In genomic region chr5:125692538-125692937, GRCm38 (mm10) we compare ENCODE assay signal across 28 mouse cellular contexts.
DNase-seq lines count a peak whose midpoint lies in the region; ATAC-seq and TF ChIP-seq lines count a peak whose summit lies in the region.
"Had no signal": no experiment of that assay in that cellular context is flagged by ENCODE, and none has a peak within 500 bp of the region (broad histone marks: within the 10 kb centered on the region; RNA-seq: fewer than 3 reads in every experiment).

No protein-coding gene starts in this region.

- H3K36me3 ChIP-seq in hindbrain, embryonic 11.5 days (ENCODE audit: control insufficient read depth, insufficient read depth, low read length), result no peaks in the 10 kb centered on the region
- H3K36me3 ChIP-seq in hindbrain, embryonic 10.5 days, result no peaks in the 10 kb centered on the region
- H3K36me3 ChIP-seq in midbrain, embryonic 14.5 days (ENCODE audit: control insufficient read depth, insufficient read depth, low read length), result no peaks in the 10 kb centered on the region
- H3K36me3 ChIP-seq in midbrain, embryonic 13.5 days, result no peaks in the 10 kb centered on the region
- no peaks in the 10 kb centered on the region for H3K36me3 ChIP-seq in hindbrain, embryonic 16.5 days (ENCODE audit: control insufficient read depth, insufficient read depth, low read length)
- H3K36me3 ChIP-seq: embryonic facial prominence, embryonic 12.5 days; hindbrain, embryonic 15.5 days; intestine, embryonic 15.5 days; limb, embryonic 12.5 days; liver, embryonic 15.5 days; neural tube, embryonic 15.5 days had no signal

- no peak overlapping the region for H3K4me2 ChIP-seq in hindbrain, embryonic 11.5 days (replicated peaks; ENCODE audit: low read depth, low read length)
- no peak overlapping the region for H3K4me2 ChIP-seq in midbrain, embryonic 14.5 days (ENCODE audit: low read length)
- H3K4me2 ChIP-seq in midbrain, embryonic 13.5 days (replicated peaks), result no peak overlapping the region
- peak overlapping the region; percentile 10; the same call in 1 of the 2 replicates for H3K4me2 ChIP-seq in hindbrain, embryonic 16.5 days (ENCODE audit: low read length)
- H3K4me2 ChIP-seq: embryonic facial prominence, embryonic 12.5 days; hindbrain, embryonic 15.5 days; intestine, embryonic 15.5 days; limb, embryonic 12.5 days; liver, embryonic 15.5 days; lung, embryonic 14.5 days; neural tube, embryonic 15.5 days had no signal

- peak; percentile 14 for DNase-seq in hindbrain, embryonic 11.5 days (ENCODE audit: low spot score)
- no peak for DNase-seq in hindbrain, embryonic 10.5 days (ENCODE audit: low spot score)
- peak; percentile 37 for DNase-seq in midbrain, embryonic 14.5 days
- peak; percentile 75 for DNase-seq in brain, embryonic 14.5 days (ENCODE audit: low read depth)
- DNase-seq in embryo, embryonic 9.5 days (ENCODE audit: extremely low spot score), result no peak
- no peak for DNase-seq in urinary bladder, adult 2 months (ENCODE audit: low spot score)
- DNase-seq: adrenal gland, adult 2 months; adrenal gland, postnatal 36 days; B cell, adult 2 months; cerebellum, adult 8-10 months; cerebellum, postnatal 25 days; heart, postnatal 14 days; kidney, adult 2 months; kidney, postnatal 4 days; lung, embryonic 14.5 days; lung, postnatal 14 days; right cerebral cortex, adult 18-20 months; spleen, adult 18-20 months had no signal

- H3K27ac ChIP-seq in hindbrain, embryonic 11.5 days (ENCODE audit: low read depth, low read length), result no peak overlapping the region
- no peak overlapping the region for H3K27ac ChIP-seq in hindbrain, embryonic 10.5 days
- H3K27ac ChIP-seq in midbrain, embryonic 14.5 days (replicated peaks; ENCODE audit: low read depth, low read length), result no peak overlapping the region
- no peak overlapping the region for H3K27ac ChIP-seq in midbrain, embryonic 13.5 days
- no peak overlapping the region for H3K27ac ChIP-seq in hindbrain, embryonic 16.5 days (ENCODE audit: low read depth, low read length)
- H3K27ac ChIP-seq: embryonic facial prominence, embryonic 12.5 days; hindbrain, embryonic 15.5 days; intestine, embryonic 15.5 days; kidney, postnatal 0 days; limb, embryonic 12.5 days; liver, embryonic 15.5 days; neural tube, embryonic 15.5 days had no signal

- no peak for ATAC-seq in hindbrain, embryonic 11.5 days (ENCODE audit: low FRiP score)
- no peak for ATAC-seq in midbrain, embryonic 14.5 days (ENCODE audit: low FRiP score, low TSS enrichment)
- no peak for ATAC-seq in midbrain, embryonic 13.5 days
- ATAC-seq in hindbrain, embryonic 16.5 days, result no peak
- ATAC-seq: activated CD4-positive, CD25-positive, alpha-beta regulatory T cell, adult 4 months; intestine, embryonic 15.5 days had no signal

- H3K9me3 ChIP-seq in hindbrain, embryonic 11.5 days (ENCODE audit: control insufficient read depth, low read length), result no peaks in the 10 kb centered on the region
- H3K9me3 ChIP-seq in hindbrain, embryonic 10.5 days, result no peaks in the 10 kb centered on the region
- H3K9me3 ChIP-seq in midbrain, embryonic 14.5 days (ENCODE audit: control insufficient read depth, low read length), result no peaks in the 10 kb centered on the region
- no peaks in the 10 kb centered on the region for H3K9me3 ChIP-seq in midbrain, embryonic 13.5 days
- H3K9me3 ChIP-seq in hindbrain, embryonic 16.5 days (ENCODE audit: control insufficient read depth, low read length), result no peaks in the 10 kb centered on the region
- H3K9me3 ChIP-seq: embryonic facial prominence, embryonic 12.5 days; hindbrain, embryonic 15.5 days; intestine, embryonic 15.5 days; limb, embryonic 12.5 days; liver, embryonic 15.5 days; neural tube, embryonic 15.5 days had no signal

- TF ChIP-seq CTCF in brain, embryonic 14.5 days (IDR thresholded peaks at IDR 0.05; ENCODE audit: borderline replicate concordance, extremely low read depth, insufficient read depth, insufficient read length), result no peak

- WGBS in hindbrain, embryonic 11.5 days, result 71% methylated on average over 10 of the region's 10 CpGs
- 66% methylated on average over 10 of the region's 10 CpGs for WGBS in hindbrain, embryonic 10.5 days
- WGBS in midbrain, embryonic 14.5 days, result 49% methylated on average over 10 of the region's 10 CpGs
- WGBS in midbrain, embryonic 13.5 days, result 49% methylated on average over 10 of the region's 10 CpGs
- 35% methylated on average over 10 of the region's 10 CpGs for WGBS in hindbrain, embryonic 16.5 days

- no peak for TF ChIP-seq POLR2A in brain, embryonic 14.5 days (IDR thresholded peaks at IDR 0.05; ENCODE audit: borderline replicate concordance, extremely low read depth, insufficient read depth, insufficient read length, poor library complexity, severe bottlenecking)

- H3K4me1 ChIP-seq in hindbrain, embryonic 11.5 days (replicated peaks; ENCODE audit: control insufficient read depth, insufficient read depth, low read length), result no peaks in the 10 kb centered on the region
- peaks cover 3% of the 10 kb centered on the region; the same call in 1 of the 2 replicates for H3K4me1 ChIP-seq in hindbrain, embryonic 10.5 days (replicated peaks)
- H3K4me1 ChIP-seq in midbrain, embryonic 14.5 days (ENCODE audit: control insufficient read depth, insufficient read depth, low read length), result 0 out of 2 replicates have a peak, but pooled peaks cover 3% of the 10 kb centered on the region
- peaks cover 15% of the 10 kb centered on the region for H3K4me1 ChIP-seq in midbrain, embryonic 13.5 days (replicated peaks)
- peaks cover 6% of the 10 kb centered on the region; the same call in 1 of the 2 replicates for H3K4me1 ChIP-seq in hindbrain, embryonic 16.5 days (ENCODE audit: control insufficient read depth, insufficient read depth, low read depth, low read length)
- H3K4me1 ChIP-seq: embryonic facial prominence, embryonic 12.5 days; intestine, embryonic 15.5 days; limb, embryonic 12.5 days; liver, embryonic 15.5 days had no signal

- H3K9ac ChIP-seq in hindbrain, embryonic 11.5 days (ENCODE audit: low read depth, low read length), result no peak overlapping the region
- H3K9ac ChIP-seq in midbrain, embryonic 14.5 days (replicated peaks; ENCODE audit: low read length), result no peak overlapping the region
- H3K9ac ChIP-seq in midbrain, embryonic 13.5 days (replicated peaks), result no peak overlapping the region
- no peak overlapping the region for H3K9ac ChIP-seq in hindbrain, embryonic 16.5 days (ENCODE audit: low read depth, low read length)
- H3K9ac ChIP-seq: embryonic facial prominence, embryonic 12.5 days; hindbrain, embryonic 15.5 days; intestine, embryonic 15.5 days; limb, embryonic 12.5 days; liver, embryonic 15.5 days; lung, embryonic 14.5 days; neural tube, embryonic 15.5 days had no signal

- no peaks in the 10 kb centered on the region for H3K27me3 ChIP-seq in hindbrain, embryonic 11.5 days (ENCODE audit: control insufficient read depth, insufficient read depth, low read length)
- H3K27me3 ChIP-seq in hindbrain, embryonic 10.5 days (ENCODE audit: insufficient read depth, poor library complexity, severe bottlenecking), result no peaks in the 10 kb centered on the region
- no peaks in the 10 kb centered on the region for H3K27me3 ChIP-seq in midbrain, embryonic 14.5 days (ENCODE audit: control insufficient read depth, insufficient read depth, low read length)
- no peaks in the 10 kb centered on the region for H3K27me3 ChIP-seq in midbrain, embryonic 13.5 days
- no peaks in the 10 kb centered on the region for H3K27me3 ChIP-seq in hindbrain, embryonic 16.5 days (replicated peaks; ENCODE audit: control insufficient read depth, insufficient read depth, low read length)
- H3K27me3 ChIP-seq: embryonic facial prominence, embryonic 12.5 days; hindbrain, embryonic 15.5 days; intestine, embryonic 15.5 days; limb, embryonic 12.5 days; liver, embryonic 15.5 days; neural tube, embryonic 15.5 days had no signal

- H3K4me3 ChIP-seq in hindbrain, embryonic 11.5 days (ENCODE audit: low read depth, low read length), result no peak overlapping the region
- H3K4me3 ChIP-seq in hindbrain, embryonic 10.5 days, result no peak overlapping the region
- no peak overlapping the region for H3K4me3 ChIP-seq in midbrain, embryonic 14.5 days (replicated peaks; ENCODE audit: low read depth, low read length)
- no peak overlapping the region for H3K4me3 ChIP-seq in midbrain, embryonic 13.5 days (replicated peaks)
- no peak overlapping the region for H3K4me3 ChIP-seq in hindbrain, embryonic 16.5 days (ENCODE audit: low read length)
- H3K4me3 ChIP-seq: embryonic facial prominence, embryonic 12.5 days; hindbrain, embryonic 15.5 days; intestine, embryonic 15.5 days; limb, embryonic 12.5 days; liver, embryonic 15.5 days; neural tube, embryonic 15.5 days had no signal

Comparison
In these comparisons a context has a peak if more than half of its experiments do, and no peak if none do; other contexts are left out.
1. DNase-seq: peak in hindbrain, embryonic 11.5 days (single experiment), midbrain, embryonic 14.5 days (single experiment) and brain, embryonic 14.5 days (single experiment); none in hindbrain, embryonic 10.5 days (single experiment), embryo, embryonic 9.5 days (single experiment) and urinary bladder, adult 2 months (single experiment).